Mouse (Mus musculus): Measurements from ENCODE around the gene Pdzrn4. TPM values are rescaled to one million over a fixed set of nuclear protein-coding genes. Genes with fewer than 3 reads are reported as not detected.

Gene Pdzrn4
- total RNA-seq, 1 experiment from 2014 or later = not detected

DNA sequence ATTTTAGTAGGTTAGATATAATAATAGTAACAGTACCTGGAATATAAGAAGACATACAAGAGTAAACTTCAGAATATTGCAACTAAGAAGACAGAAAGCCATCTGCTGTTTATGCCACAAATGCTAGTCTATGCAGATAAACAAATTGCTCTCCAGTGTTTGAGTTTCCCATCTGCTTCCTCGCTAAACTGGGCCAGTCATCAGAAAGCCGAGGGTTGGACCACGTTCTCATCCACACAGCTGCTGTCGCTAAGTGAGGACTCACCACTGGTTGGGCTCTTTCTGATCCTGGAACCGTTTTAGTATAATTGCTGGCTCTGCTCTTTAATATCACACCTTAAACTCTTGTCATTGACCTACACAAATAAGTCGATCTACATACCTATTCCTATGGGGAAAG, 85.5 kb downstream of the Pdzrn4 start:
- ATAC-seq (replicated peaks; ENCODE audit: insufficient number of reproducible peaks, low FRiP score, low TSS enrichment, poor library complexity, severe bottlenecking) = no peak

DNA sequence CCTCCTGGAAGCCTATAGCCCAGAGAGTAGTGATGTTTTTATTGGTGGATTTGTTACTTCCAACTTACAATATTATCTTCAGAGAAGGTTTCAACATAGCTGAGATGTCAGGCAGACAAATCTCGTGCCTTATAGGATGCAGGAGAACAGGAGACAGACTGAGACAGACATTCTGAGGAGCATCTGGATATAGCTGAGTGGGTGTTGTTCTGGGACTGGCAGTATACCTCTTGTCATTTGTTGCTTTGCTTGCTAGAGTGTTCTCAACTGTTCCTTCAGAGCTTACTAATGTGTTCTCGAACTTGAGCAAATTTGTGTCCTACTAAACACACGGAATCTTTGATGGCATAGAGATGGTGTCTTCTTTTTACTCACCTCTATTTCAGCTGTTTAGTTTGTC, 94.7 kb downstream of the Pdzrn4 start:
- no peak for ATAC-seq (replicated peaks; ENCODE audit: insufficient number of reproducible peaks, low FRiP score, low TSS enrichment, poor library complexity, severe bottlenecking)

DNA sequence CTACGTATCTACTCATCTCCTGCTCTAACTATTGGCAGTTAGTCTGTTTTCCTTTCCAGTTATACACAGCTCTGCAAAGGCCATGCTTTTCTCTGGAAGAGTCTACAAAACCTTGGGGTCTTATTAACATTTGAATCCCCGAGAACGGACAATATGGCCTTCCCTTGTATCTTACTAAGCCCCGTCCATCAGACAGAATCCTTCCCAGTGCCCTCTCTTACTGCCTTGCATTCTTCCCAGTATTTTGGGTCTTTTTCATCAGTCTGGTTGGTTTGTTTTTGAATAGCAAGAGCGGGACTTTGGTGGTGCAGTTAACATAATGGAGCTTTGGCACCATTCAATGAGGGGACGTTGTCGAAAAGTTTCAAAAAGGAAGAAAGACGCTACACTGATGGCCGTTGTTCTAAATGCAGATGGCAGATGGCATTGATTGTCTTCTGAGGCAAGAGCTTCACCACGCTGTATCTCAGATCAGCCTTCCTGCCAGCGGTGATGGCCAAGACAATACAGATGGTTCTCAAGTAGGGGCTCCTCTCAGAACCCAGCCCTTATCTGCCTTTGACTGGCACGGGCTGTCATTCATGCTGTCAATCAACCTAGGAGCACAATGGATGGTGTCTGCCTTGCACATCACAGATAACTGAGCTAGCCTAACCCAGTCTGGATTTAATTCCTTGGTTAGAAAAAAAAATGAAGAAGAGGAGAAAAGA, 98.9 kb downstream of the Pdzrn4 start:
- ATAC-seq (replicated peaks; ENCODE audit: insufficient number of reproducible peaks, low FRiP score, low TSS enrichment, poor library complexity, severe bottlenecking) = no peak

DNA sequence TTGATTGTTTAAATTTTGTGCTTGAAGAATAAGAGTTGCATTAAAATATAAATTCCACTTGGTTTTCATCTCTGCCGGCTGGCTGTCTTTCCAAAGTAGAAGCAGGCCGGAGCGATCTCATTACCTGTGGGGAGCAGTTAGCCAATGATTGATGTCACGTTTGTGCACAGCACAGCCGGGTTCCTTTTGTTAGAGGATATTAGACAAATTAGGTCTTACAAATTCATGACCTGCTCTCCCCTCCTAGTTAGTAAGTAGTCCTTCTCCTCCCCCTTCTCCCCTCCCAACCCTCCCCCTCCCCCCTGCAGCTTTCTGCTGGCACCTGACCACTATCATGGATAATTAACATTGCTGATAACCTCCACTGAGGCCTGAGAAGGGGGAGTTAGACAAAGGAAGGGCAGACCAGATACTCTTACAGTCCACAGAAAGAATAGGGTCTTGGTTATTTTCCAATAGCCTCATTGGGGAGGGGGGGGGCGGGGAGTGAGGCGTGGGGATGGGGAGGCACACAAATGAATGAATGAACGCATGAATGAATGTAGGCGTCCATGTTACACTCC, 103.7 kb downstream of the Pdzrn4 start:
- no peak for ATAC-seq (replicated peaks; ENCODE audit: insufficient number of reproducible peaks, low FRiP score, low TSS enrichment, poor library complexity, severe bottlenecking)

DNA sequence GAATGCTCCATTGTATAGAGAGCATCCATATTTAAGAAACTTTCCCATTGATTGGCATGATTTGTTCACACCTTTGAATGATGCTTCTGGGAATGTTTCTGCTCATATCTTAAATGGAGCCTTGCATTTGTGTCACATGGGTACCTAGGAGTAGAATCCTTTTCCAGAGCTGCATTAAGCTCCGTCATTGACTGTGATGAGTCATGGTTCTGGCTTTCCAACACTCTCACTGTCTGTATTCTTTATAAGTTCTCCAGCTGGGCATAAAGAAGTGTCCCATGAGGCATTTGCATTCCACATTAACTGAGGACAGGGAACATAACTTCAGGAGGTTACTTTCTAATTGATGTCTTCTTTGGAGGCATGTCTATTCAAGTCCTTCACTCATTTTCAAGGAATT, 106.1 kb downstream of the Pdzrn4 start:
- no peak for ATAC-seq (replicated peaks; ENCODE audit: insufficient number of reproducible peaks, low FRiP score, low TSS enrichment, poor library complexity, severe bottlenecking)

DNA sequence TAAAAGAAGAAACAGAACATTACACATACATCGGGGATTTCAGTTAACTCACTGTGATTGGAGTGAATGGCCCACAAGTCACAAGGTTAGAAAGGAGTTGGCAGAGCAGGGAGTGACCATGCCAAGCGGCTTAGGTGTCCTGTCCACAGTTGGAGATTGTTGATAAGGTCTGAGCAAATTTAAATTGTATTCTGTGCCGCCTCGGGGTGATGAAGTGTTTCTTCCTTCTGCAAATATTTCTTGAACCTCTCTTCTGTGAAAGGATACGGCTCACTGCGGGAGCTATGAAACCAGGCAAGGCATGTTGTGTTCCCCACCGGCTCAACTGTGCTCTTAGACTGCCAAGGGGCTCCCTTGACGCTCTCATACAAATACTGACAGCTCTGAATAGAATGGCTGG, 112.7 kb downstream of the Pdzrn4 start:
- no peak for ATAC-seq (replicated peaks; ENCODE audit: insufficient number of reproducible peaks, low FRiP score, low TSS enrichment, poor library complexity, severe bottlenecking)

GRCm38 (mm10) chr15:92515651-92516050, 119.0 kb downstream of the Pdzrn4 start:
- ATAC-seq (replicated peaks; ENCODE audit: insufficient number of reproducible peaks, low FRiP score, low TSS enrichment, poor library complexity, severe bottlenecking) = no peak

DNA sequence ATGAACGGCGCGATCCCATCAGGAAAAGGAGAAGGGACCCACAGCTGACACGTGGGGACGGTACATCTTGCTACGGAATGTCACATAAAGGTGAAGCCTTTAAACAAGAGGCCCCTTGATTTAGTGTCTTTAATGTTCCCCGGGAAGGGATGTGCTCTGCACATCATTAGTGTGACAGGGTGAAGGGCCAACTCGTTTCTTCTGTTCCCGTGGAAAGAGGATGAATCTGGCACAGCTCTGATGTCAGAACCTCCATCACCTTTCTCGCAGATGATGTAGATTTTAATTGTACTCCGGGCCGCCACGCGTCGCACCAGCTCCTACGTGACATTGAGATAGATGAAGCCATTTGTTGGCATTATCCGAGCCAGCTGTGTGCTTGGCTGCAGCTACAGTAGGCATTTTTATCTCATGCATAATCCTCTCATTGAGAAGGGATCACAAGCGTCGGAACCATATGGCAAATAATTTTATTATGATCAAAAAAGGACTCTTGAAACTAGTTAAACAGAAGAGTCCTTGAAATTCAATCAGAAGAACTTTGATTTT, 124.1 kb downstream of the Pdzrn4 start:
- no peak for ATAC-seq (replicated peaks; ENCODE audit: insufficient number of reproducible peaks, low FRiP score, low TSS enrichment, poor library complexity, severe bottlenecking)

GRCm38 (mm10) chr15:92521686-92522085, 125.0 kb downstream of the Pdzrn4 start:
- ATAC-seq (replicated peaks; ENCODE audit: insufficient number of reproducible peaks, low FRiP score, low TSS enrichment, poor library complexity, severe bottlenecking) = no peak

DNA sequence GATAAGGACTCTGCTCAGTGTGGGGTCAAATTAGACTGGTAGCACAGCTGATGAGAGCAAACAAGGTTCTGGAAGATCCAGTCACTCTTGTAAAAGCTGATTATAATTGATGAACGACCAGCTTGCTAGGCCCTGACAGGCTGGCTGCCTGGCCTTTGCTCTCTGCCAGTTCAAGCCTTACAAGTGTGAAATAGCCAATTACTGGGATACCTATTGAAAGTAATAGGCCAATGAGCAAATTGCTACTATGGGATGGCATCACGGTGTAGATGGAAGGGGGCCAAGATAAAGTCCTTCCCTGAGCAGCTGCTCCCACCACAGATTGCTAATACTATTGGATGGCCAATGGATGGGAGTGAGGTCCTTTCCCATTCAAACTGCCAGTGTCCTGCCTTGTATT, 128.2 kb downstream of the Pdzrn4 start:
- no peak for ATAC-seq (replicated peaks; ENCODE audit: insufficient number of reproducible peaks, low FRiP score, low TSS enrichment, poor library complexity, severe bottlenecking)

- no peak for ATAC-seq (replicated peaks; ENCODE audit: insufficient number of reproducible peaks, low FRiP score, low TSS enrichment, poor library complexity, severe bottlenecking)
These were observed 128.7 kb downstream of the Pdzrn4 start for GRCm38 (mm10) chr15:92525416-92525815.

GRCm38 (mm10) chr15:92526731-92527130, 130.1 kb downstream of the Pdzrn4 start:
- no peak for ATAC-seq (replicated peaks; ENCODE audit: insufficient number of reproducible peaks, low FRiP score, low TSS enrichment, poor library complexity, severe bottlenecking)

- no peak for ATAC-seq (replicated peaks; ENCODE audit: insufficient number of reproducible peaks, low FRiP score, low TSS enrichment, poor library complexity, severe bottlenecking)
These were observed 146.6 kb downstream of the Pdzrn4 start for GRCm38 (mm10) chr15:92543252-92543651.

GRCm38 (mm10) chr15:92547294-92547911, 150.7 kb downstream of the Pdzrn4 start:
- ATAC-seq (replicated peaks; ENCODE audit: insufficient number of reproducible peaks, low FRiP score, low TSS enrichment, poor library complexity, severe bottlenecking) = no peak

DNA sequence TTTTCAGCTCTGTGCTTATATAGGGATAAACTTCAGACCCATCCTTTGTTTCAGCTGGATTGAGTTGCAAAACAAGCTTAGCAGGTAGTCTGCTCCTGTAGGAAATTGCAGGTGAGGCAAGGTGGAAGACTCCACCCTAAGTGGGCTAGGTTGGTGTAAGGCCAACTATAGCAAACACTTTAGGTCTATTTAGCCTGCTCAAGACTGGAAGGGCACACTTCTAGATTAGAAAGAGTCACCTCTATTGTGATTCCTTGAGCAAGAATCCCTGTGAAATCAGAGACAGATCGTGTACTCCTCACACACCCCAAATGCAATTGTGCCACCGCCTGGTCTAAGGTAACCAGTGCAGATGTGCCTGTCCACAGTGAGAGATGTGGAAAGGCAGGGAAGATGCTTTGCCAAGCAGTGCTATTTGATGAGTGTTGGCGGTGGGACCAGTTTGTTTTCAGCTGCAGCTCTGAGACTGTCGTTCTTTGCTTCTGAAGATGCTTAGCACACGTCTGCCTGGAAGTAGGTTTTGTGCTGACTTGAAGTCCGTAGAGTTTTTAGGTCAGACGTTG, 158.4 kb downstream of the Pdzrn4 start:
- no peak for ATAC-seq (replicated peaks; ENCODE audit: insufficient number of reproducible peaks, low FRiP score, low TSS enrichment, poor library complexity, severe bottlenecking)

DNA sequence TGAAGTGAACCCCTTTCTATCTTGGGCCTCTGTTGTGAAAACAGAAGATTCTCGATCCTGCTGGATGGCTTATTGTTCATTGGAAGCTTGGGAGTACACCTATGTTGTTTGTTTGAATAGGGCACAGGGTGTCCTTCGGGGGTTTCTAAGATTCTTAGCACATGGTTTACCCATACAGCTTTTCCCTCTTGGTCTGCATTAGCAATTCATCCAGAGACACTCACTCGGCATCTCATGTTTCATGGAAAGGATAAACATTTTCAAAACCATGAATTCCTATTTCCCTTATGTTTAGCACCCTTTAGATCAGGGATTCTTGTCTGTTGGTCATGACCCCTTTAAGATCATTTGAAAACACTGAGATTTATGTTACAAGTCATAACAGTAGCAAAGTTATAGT, 159.0 kb downstream of the Pdzrn4 start:
- no peak for ATAC-seq (replicated peaks; ENCODE audit: insufficient number of reproducible peaks, low FRiP score, low TSS enrichment, poor library complexity, severe bottlenecking)

- ATAC-seq (replicated peaks; ENCODE audit: insufficient number of reproducible peaks, low FRiP score, low TSS enrichment, poor library complexity, severe bottlenecking) = no peak
These were observed 161.9 kb downstream of the Pdzrn4 start for GRCm38 (mm10) chr15:92558592-92558991.

DNA sequence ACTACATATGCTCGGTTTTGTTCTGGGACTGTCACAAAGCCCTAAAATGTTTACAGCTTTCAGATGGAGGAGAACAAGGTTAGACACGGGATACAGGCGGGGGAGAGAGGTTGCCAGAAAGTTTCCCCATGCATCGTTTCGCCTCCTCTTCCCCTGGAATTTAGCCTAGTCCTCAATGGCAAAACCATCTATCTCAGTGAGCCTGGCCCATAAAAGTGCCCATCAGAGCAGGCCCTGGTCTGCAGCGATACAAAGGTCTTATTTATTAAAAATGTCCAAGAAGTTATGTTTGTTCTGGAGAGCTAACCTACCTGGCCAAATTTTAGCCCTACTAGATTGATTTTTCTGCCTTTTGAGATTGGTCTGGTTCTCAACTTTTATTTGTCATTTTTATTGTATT, 165.5 kb downstream of the Pdzrn4 start:
- ATAC-seq (replicated peaks; ENCODE audit: insufficient number of reproducible peaks, low FRiP score, low TSS enrichment, poor library complexity, severe bottlenecking) = no peak

- no peak for ATAC-seq (replicated peaks; ENCODE audit: insufficient number of reproducible peaks, low FRiP score, low TSS enrichment, poor library complexity, severe bottlenecking)
These were observed 166.9 kb downstream of the Pdzrn4 start for GRCm38 (mm10) chr15:92563576-92563975.

Measured in monocyte, adult 5-6 weeks (primary cell).